Mouse (Mus musculus): ENCODE results near the gene Hoxd9.

Hoxd9 gene

DNA sequence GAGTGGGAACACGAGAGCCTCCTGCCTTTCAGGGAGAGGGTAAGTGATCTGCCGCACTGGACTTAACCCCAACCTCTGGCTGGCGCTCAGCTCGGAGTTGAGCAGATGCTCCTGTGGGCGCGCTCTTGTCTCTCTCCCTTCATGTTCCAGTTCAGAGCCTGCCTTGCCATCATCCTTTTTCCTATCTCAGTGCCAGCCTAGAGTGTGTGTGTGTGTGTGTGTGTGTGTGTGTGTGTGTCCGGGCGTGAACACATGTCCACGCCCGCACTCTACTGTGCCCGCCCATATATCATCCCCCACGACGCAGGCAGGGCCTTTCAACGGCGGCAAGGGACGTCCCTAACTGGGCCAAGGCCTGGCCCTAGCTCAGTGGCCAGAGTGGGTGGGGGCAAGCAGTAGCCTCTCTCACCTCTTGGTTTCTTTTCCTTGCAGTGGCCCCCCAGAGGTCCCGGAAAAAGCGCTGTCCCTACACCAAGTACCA lies 14.0 kb upstream of the Hoxd9 start:
- DNase-seq (ENCODE audit: low spot score in 2 of 2): no peak

DNA sequence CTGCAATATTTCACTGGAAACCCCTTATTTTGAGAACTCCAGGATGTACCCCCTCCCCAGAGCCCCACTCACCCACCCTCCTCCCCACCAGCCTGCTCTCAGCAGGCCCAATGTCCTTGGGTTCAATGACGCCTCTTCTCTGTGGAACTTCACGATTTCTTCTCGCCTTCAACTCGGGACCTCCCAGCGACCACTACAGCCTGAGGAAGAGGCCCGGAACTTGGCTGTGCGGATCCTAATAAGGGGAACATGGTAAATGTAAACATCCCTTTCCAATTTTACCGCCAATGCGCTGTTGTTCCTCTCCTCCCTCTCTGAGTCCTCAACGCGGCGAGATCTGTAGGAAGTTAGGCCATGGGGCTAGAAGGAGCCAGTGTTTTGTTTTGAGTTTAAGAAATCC lies 13.4 kb upstream of the Hoxd9 start:
- no peak for DNase-seq (ENCODE audit: low spot score in 2 of 2)

DNA sequence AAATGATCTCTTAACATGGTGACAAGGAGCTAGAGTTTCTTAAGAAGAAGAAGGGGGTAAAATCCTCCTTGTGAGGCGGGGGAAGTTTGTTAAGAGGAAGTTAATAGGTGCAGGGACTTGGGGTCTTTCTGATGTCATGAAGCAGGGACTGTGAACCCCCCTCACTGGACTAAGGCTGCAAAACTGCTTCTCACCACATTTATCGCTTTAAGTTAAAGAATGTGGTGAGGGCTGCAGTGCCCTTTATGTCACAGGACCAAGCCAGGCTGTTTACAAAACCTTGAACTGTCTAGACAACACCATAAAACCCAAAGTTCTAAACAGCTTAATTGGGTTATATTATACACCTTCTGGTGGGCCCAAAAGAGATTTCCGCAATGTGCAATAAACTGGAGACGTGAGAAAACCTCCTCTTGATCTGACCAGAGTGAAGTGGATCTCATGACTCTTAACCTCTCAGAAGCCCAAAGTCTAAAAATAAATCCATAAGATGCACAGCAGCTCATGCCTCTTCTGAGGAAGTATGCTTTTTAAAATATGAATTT lies 12.4 kb upstream of the Hoxd9 start:
- no peak for DNase-seq (ENCODE audit: low spot score in 2 of 2)

DNA sequence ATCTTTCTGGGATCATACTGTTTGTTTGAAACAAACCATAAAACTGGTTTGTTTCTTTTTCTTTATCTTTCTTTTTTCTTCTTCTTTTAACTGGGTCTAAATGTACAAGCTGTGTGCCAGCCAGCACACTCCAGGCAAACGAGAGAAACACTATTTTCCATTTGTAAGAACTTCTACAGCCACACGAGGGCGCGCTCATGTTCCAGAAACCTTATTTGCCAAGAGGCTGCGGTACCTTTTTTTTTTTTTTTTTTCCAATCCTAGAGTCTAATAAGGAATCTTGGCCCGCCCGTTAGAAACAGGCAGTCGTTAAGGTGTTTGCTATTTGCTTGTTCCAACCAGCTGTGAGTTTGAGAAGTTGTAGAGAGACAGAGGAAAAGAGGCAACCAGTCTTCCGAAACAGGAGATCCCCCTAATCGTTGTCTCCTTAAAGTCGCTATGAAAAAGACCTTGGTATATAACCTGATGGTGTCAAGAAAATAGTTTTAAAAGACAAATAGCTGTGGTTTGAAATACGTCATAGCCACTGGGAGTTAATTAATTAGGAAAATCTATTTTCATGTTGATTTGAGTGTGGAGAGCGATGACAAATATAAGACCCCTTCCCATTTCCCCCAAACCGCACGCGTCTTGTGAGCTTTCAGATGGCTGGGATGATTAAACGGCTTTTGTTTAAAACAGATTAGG lies 11.1 kb upstream of the Hoxd9 start:
- DNase-seq (ENCODE audit: low spot score in 2 of 2): no peak

DNA sequence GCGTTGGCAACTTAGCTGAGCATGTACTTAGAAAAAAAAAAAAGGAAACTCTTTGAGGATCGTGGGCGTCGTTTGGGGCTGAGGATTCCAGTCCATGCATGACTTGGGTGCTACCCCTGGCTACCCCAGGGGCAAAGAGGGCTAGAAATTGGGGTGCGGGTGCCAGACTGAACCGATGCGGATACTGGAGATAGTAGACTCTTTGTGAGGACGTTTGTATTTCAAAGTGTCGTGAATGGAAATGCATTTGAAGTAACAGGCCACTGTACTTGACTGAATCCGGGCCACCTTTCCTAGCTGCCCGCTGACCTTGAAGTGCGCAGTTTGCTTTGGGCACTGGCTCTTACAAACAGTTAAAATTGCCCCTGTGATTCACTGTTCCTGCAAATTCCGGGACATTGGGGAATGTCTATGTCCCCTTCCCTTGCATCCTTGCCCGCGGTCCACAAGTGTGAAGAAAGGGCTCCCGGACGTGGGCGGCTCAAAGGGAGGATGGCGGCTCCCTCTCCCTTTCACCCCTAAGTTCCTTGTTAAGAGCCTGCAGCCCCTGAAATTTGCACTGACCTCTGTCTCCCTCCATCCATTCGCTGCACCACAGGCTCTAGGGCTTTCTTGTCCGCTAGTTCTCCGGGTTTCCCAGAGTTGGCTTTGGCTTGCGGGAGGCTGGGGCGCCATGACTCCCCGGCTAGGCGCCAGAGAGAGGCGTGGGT lies 10.4 kb upstream of the Hoxd9 start:
- no peak for DNase-seq (ENCODE audit: low spot score in 2 of 2)

DNA sequence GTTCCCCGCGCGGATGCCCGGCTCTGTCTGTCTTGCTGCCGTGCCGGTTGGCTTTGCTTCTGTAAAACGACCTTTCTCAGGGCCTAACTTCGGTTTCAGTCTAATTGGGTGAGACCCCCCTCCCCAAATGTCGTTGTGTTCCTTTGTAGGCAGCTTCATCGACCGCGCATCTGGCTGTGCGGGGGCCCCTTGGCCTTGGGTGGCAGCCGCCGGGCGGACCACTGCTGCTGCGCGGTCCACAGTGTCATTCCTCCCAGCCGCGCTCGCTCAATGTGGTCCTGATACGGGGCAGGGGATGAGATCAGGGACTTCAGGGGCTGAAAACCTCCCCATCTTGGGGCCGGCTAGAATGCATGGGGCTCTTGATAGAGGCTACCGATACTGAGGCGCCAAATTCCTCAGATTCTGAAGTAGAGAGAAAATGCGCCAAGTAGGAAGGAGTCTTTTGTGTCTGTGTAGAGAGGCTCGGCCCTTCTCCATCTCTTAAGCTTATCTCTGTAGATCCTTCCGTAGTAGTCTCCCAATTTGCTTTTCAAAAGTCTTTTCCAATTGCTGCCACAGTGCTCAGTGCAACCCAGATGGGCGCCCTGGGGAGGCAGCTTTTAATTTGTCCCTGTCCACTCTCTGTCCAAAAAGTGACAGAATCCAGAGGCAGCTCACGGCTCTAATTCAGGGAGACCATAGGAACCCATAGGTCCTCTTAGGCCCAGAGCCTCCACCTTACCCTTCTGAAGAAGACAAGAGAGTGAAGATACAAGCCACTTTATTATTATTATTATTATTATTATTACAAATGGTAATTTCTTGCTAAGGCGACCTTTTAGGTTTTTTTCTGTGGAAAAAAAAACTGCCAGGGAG lies 9.6 kb upstream of the Hoxd9 start:
- no peak for DNase-seq (ENCODE audit: low spot score in 2 of 2)

DNA sequence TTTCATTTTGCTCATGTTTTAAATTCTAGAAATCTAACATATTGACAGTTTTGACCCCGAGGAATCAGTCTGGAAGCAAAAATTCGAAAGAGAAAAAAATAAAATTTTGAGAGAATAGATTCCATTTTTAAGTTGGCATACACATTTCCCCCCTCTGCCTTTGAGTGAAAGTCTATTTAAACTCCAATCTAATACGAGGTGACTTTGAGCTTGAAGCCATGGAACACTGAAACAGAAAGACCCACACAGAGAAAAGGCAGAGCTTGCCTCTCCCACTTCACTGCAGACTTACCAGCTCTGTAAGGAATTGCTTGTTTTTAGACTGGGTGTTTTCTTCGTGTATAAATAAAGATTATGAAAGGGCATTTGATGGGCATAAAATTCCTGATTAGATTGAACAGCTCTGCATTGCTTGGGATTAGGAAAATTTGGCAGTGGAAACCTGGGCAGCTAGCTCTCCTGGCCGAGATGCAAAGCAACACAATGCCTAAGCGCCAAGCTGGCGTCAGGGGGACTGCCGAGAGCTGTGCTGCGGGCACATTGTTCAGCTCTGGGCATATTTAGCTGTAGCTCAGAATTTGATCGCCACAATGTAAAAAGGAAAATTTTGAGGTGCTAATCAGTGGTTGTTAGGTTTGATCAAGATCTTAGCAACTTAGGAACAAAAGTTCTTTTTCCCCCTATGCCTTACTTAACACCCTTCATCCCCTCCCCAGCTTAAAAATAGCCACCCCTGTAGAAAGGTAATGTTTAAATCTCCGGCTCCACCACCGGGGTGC lies 8.5 kb upstream of the Hoxd9 start:
- DNase-seq (ENCODE audit: low spot score in 2 of 2): no peak

DNA sequence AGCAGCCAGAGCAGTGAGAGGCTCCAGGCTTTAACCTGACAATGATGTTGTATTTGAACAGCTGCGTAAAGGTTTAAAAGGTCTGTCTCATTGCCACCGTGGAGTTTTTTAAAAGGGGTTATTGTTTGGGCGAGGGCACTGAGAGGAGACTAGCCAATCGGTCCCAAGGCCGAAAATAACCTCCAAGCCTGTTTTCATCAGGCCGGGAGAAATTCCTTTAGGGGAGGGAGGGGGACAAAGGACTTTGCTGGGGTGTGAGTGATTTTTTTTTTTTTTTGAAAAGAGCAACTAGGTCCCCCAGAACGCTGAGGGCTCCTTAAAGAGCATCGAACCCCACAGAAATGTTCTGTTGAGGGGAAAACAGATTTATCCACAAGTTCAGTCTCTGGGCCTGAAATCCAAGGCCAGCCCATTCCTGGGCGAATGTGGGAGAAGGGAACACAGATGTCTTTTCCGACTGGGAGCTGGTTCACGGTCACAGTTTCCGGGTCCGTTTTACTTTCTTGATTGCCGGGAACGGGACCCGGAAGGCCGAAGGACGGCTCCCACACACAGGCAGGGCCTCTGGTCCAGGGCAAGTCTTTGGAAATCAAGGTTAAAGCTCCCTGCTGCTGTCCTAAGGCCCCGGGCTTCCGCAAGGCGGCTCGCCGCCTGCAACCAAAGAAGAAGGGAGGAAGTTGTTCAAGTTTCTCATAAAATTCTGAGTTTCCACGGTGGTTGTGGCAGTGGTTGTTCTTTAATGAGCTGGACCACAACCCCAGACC lies 7.8 kb upstream of the Hoxd9 start:
- DNase-seq (ENCODE audit: low spot score in 2 of 2): no peak

DNA sequence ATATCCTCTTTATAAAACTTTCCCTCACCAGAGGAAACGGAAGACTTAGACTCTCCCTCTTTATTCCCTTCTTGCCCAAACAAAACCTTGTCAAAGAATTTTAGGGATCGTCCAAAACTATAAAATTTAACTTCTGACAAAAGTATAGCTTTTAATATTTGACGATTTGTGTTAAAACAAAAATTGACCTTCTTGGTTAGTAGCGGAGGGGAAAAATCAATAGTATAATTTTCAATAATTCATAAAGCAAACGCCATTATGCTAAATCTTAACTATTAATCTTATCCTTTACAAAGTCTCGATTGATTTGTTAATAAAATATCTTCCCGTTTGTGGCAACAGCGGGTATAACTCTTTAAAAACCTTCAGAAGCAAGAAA lies 7.2 kb upstream of the Hoxd9 start:
- DNase-seq (ENCODE audit: low spot score in 2 of 2): no peak

DNA sequence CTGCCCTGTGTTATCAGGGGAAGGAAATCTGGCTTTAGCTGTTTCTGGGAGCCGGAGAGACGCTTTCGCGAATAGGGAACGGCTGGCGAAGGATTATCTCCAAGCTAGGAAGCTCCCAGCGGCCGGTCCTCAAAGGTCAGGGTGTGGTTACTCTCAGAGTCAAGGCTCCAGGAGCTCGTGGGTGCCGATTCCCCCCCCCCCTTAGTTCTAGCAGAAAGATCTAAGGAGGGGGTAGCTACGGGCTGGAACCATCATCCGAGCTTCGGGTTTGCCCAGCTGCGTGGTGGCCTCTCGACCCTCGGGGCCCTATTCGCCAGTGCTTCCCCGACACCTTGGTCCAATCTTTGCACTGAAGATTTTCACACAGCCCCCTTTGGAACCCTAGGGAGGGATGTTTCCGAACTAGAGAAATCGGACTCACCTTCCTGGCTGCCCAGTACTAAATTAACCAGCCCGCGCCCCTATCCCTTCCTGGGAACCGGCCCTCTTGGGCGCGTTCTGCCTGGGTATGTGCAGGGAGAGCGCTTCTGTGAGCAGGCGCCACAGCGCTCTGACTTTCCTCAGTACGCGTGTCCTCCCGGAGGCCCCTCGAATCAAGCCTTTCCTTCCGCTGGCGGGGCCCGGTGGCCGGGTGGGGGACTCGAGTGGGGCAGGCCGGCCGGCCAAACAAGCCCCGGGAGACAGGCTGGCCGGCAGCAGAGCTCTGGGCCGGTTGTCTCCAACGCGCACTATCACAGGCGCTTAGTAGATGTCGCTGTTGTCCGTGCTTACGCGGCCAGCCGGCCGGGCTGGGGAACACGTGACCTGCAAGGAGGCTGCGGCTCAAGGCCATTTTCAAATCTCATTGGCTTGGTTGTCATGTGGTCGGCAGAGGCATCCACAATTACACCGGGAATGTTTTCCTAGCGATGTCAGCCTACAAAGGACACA lies 6.2 kb upstream of the Hoxd9 start, which contains the start of gene Hoxd10:
Gene Hoxd10 (plus strand): TSS at position 903 of the 930 bp plus-strand sequence.
- no peak for DNase-seq (ENCODE audit: low spot score in 2 of 2)

DNA sequence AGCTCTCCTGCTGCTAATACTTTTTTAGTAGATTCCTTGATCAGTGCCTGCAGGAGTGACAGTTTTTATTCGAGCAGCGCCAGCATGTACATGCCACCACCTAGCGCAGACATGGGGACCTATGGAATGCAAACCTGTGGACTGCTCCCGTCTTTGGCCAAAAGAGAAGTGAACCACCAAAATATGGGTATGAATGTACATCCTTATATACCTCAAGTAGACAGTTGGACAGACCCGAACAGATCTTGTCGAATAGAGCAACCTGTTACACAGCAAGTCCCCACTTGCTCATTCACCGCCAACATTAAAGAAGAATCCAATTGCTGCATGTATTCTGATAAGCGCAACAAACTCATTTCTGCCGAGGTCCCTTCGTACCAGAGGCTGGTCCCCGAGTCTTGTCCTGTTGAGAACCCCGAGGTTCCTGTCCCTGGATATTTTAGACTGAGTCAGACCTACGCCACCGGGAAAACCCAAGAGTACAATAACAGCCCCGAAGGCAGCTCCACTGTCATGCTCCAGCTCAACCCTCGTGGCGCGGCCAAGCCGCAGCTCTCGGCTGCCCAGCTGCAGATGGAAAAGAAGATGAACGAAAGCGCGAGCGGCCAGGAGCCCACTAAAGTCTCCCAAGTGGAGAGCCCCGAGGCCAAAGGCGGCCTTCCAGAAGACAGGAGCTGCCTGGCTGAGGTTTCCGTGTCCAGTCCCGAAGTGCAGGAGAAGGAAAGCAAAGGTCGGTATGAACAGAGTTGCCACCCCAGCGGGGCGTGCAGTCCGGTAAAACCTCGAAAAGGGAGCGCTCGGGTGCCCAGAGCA lies 5.3 kb upstream of the Hoxd9 start:
- no peak for DNase-seq (ENCODE audit: low spot score in 2 of 2)

DNA sequence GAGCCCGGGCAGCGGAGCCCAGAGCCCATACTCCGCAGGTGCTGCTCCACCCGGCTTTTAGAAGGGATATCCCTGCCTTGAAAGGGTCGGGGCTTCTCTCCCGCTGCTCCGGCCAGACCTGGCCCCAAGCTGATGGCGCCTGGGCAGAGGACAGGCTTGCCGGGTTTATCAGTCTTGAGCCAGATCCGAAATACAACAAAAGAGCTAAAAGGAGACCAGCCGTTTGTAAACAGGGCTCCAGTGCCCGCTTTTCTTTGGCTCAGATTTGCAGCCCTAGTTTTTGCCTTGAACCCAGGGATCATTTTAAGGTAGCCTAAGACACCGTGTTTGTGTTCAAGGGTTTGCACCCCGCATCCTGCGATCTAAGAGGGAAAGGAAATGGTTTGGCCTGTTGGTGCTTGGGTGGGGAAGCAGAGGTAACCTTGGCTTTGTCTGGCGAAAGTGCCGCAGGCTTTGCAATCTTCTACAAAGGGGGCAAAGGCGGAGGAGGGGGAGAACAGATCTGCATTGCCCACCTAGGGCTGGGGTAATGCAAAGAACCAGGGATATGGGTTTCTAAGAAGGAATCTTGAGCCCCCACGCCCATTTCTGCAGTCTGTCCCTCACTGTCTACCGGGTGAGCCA lies 4.6 kb upstream of the Hoxd9 start:
- DNase-seq (ENCODE audit: low spot score in 2 of 2): no peak

DNA sequence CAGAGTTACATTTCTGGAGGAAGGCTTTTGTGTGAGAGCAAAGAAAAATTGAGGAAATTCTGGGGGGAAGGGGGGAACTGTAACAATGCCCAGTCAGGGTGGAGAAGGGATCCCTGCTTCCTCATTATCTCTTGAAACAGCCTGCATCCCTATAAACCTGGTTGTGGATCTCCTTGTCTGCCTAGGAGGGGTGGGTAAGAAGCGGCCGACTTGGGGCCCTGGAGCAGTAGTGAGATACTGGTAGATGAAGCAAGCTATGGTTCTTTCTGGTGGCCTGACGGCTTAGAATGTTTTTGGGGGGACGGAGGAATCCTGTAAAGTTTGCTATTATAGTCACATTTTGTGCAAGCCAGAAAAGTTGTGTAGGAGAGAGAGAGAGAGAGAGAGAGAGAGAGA lies 4.1 kb upstream of the Hoxd9 start:
- no peak for DNase-seq (ENCODE audit: low spot score in 2 of 2)

DNA sequence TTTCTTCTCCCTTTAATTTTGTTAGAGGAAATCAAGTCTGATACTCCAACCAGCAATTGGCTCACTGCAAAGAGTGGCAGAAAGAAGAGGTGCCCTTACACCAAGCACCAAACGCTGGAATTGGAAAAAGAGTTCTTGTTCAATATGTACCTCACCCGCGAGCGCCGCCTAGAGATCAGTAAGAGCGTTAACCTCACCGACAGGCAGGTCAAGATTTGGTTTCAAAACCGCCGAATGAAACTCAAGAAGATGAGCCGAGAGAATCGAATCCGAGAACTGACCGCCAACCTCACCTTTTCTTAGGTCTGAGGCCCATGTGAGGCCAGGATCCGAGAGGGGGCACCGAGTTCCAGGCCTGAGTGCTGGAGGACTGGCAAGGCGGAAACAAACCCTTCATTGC lies 3.5 kb upstream of the Hoxd9 start:
- DNase-seq (ENCODE audit: low spot score in 2 of 2): no peak

DNA sequence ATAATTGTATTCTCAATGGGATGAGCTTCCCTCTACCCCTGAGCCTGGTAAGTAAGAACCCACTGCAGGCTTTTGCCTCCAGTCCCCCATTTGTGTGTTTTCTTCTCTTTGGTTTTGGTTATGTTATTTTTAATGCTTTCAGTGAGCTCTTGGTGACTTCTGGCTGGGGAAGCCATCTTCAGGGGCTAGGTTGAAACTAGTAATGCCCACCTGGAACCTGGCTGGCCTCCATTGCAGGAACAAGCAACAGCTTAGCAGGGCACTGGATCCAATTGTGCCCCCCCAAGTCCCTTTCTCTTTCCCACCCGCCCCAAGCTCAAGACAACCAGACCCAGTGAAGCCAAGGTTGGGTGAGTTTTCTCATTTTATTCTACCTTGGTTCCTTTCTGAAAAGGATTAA lies 2.1 kb upstream of the Hoxd9 start:
- DNase-seq (ENCODE audit: low spot score in 2 of 2): no peak

DNA sequence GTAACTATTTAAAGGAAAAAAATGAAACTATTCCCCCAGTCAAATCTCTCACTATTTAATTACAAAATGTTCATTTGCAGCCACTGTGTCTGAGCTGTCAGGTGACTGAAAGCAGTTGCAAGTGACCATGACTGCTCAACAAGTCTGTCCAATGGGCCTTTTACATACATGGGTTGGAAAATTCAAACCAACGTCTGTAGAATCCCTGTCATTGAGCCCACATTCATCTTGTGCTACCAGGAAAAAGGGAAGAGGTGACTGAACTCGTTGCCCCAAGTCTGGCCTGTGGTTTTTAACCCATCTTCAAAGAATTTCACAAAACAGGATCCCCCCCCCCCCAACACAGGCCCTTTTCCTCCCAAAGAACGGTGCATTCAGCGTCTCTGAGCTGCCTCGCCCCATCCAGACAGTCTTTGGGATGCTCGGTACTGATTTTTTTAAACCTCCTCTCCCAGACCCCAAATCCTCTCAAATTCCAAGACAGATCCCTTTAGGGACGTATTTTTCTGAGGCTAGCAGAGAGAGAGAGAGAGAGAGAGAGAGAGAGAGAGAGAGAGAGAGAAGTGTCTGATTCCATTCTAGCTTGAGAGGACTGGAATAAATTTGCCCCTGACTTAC lies 1.6 kb upstream of the Hoxd9 start:
- DNase-seq (ENCODE audit: low spot score in 2 of 2): no peak

DNA sequence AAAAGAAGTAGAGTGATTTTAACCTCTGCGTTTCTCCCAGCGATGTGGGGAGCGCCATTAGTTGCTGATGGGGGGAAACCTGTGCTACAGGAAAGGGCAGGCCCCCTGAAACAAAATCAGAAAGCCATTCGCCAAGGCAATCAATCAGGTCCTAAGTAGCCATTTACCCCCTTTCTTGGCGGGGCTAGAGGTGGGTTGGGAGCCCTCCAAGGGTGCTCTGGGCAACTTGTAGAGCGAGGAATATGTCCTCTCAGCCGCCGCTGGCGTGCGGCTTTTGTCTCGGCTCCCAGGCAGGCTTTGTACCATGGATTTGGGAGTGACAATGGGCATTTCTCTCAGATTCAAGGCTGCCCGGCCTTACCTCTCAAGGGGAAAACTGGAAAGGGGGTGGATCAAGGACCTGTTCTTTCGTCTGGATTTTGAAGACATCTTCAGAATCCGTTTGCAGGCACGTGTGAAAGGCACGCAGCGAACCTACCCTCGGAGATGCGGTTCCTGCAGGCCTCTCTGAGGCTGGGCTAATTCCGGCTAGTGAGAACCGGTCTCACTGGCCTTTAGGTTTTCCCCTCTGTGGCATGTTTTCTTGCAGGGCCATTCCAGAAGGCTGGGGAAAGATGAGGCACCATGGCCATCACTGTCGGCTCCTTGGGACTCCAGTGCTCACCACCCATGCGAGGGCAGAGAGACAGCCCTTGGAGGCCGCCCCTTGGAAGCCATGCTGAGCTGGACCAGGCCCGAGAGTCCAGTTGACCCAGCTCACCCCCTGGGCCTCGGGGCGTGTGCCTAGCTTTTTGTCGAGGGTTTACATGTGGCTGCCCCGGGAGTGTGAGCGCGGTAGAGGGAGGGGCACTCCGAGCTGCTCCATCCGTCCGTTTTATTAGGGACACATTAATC lies 838 bp upstream of the Hoxd9 start:
- no peak for DNase-seq (ENCODE audit: low spot score in 2 of 2)
